ENCODE assay signal across 8 mouse cellular contexts in the genomic region with DNA sequence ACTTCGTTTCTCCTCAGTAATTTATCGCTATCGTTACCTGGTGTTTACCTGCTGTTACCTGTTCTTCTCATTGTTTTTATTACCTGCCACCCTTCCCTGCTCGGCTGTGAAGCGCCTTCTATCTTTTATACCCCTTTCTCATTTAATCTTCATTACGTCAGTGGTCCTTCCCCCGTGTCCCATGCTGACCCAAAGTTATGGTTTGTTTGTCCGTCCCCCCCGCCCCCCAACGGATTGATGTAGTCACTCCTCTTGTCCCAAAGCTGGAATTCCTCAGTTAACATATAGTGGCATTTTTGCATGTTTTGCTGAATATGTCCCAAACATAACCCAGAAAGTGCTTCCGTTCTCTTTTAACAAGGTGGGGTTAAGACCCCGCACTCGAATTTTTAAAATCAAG. TPM values are rescaled to one million over a fixed set of nuclear protein-coding genes. Genes with fewer than 3 reads are reported as not detected.
DNase-seq lines count a peak whose midpoint lies in the region; ATAC-seq and TF ChIP-seq lines count a peak whose summit lies in the region.

No protein-coding gene starts in this region.

- peaks cover 2% of the 10 kb centered on the region; the same call in 1 of the 2 replicates for H3K4me1 ChIP-seq in cortical plate, adult 2 months (ENCODE audit: control insufficient read depth, insufficient read depth, low read length)
- peaks cover 10% of the 10 kb centered on the region for H3K4me1 ChIP-seq in intestine, embryonic 14.5 days (replicated peaks; ENCODE audit: control insufficient read depth, insufficient read depth, low read length)
- peaks cover 5% of the 10 kb centered on the region; the same call in 1 of the 2 replicates for H3K4me1 ChIP-seq in midbrain, postnatal 0 days (ENCODE audit: insufficient read depth, low read length)

- 2% methylated on average over 13 of the region's 13 CpGs for WGBS in intestine, embryonic 14.5 days
- 6% methylated on average over 13 of the region's 13 CpGs for WGBS in midbrain, postnatal 0 days

- no peaks in the 10 kb centered on the region for H3K27me3 ChIP-seq in intestine, embryonic 14.5 days (replicated peaks; ENCODE audit: control insufficient read depth, insufficient read depth, low read length)
- no peaks in the 10 kb centered on the region for H3K27me3 ChIP-seq in midbrain, postnatal 0 days (ENCODE audit: insufficient read depth, low read length)

- no peak for TF ChIP-seq CTCF in layer of hippocampus, adult 2 months (conservative IDR thresholded peaks at IDR 0.05)
- no peak for TF ChIP-seq CTCF in cortical plate, adult 2 months (IDR thresholded peaks at IDR 0.05; ENCODE audit: extremely low read depth, insufficient read depth, low read length)
- TF ChIP-seq CTCF in midbrain, postnatal 0 days (IDR thresholded peaks at IDR 0.05), result no peak

- no peak for TF ChIP-seq POLR2A in cortical plate, adult 2 months (IDR thresholded peaks at IDR 0.05; ENCODE audit: extremely low read depth, insufficient read depth, low read length)

- H3K9me3 ChIP-seq in intestine, embryonic 14.5 days (ENCODE audit: control insufficient read depth, low read length), result no peaks in the 10 kb centered on the region
- H3K9me3 ChIP-seq in midbrain, postnatal 0 days (ENCODE audit: low read length), result no peaks in the 10 kb centered on the region

- H3K27ac ChIP-seq in layer of hippocampus, adult 2 months, result peak overlapping the region; percentile 88
- no peak overlapping the region for H3K27ac ChIP-seq in cortical plate, adult 2 months (ENCODE audit: insufficient read depth, low read length)
- 0 out of 2 replicates have a peak overlapping the region, but pooled peaks have one; percentile 16 for H3K27ac ChIP-seq in intestine, embryonic 14.5 days (ENCODE audit: low read depth)
- H3K27ac ChIP-seq in midbrain, postnatal 0 days (ENCODE audit: low read depth, low read length), result peak overlapping the region; percentile 69

- H3K4me2 ChIP-seq in intestine, embryonic 14.5 days (ENCODE audit: low read length), result peak overlapping the region; percentile 74
- H3K4me2 ChIP-seq in midbrain, postnatal 0 days (ENCODE audit: low read depth, low read length, poor library complexity, severe bottlenecking), result peak overlapping the region; percentile 73

- H3K36me3 ChIP-seq in intestine, embryonic 14.5 days (ENCODE audit: control insufficient read depth, insufficient read depth, low read length), result peaks cover 38% of the 10 kb centered on the region
- peaks cover 18% of the 10 kb centered on the region for H3K36me3 ChIP-seq in midbrain, postnatal 0 days (ENCODE audit: insufficient read depth, low read length)

- peak overlapping the region; percentile 89 for H3K9ac ChIP-seq in intestine, embryonic 14.5 days (ENCODE audit: low read length)
- H3K9ac ChIP-seq in midbrain, postnatal 0 days (replicated peaks; ENCODE audit: low read length, poor library complexity, severe bottlenecking), result peak overlapping the region; percentile 65

- no peak for DNase-seq in layer of hippocampus, adult 2 months (ENCODE audit: low spot score in 2 of 2)
- no peak for DNase-seq in layer of hippocampus, postnatal 10 days (ENCODE audit: low spot score in 2 of 2)
- DNase-seq in intestine, embryonic 14.5 days (ENCODE audit: low spot score), result no peak
- DNase-seq in midbrain, postnatal 0 days (ENCODE audit: low spot score), result no peak
- no peak for DNase-seq in cerebellum, postnatal 14 days
- no peak for DNase-seq in kidney, postnatal 36 days

- peak overlapping the region; percentile 83 for H3K4me3 ChIP-seq in layer of hippocampus, adult 2 months
- H3K4me3 ChIP-seq in cortical plate, adult 2 months (ENCODE audit: insufficient read depth, low read length), result peak overlapping the region; percentile 81
- H3K4me3 ChIP-seq in intestine, embryonic 14.5 days (ENCODE audit: low read depth, low read length), result peak overlapping the region; percentile 98
- peak overlapping the region; percentile 79 for H3K4me3 ChIP-seq in midbrain, postnatal 0 days (ENCODE audit: low read depth, low read length)

- ATAC-seq in intestine, embryonic 14.5 days (replicated peaks; ENCODE audit: low FRiP score, low TSS enrichment, low read depth), result peak; percentile 21; the same call in 1 of the 2 replicates
- no peak for ATAC-seq in midbrain, postnatal 0 days (ENCODE audit: low FRiP score)
- no peak for ATAC-seq in monocyte, adult 5-6 weeks (replicated peaks; ENCODE audit: insufficient number of reproducible peaks, low FRiP score, low TSS enrichment, poor library complexity, severe bottlenecking)

RNA-seq across cellular contexts. Expression of gene Ormdl2, which starts 0.7 kb away (rescaled TPM):
- total RNA-seq in layer of hippocampus, adult 2 months (2021), result 1 to 10 TPM; 6.7 to 8.4 TPM
- total RNA-seq in layer of hippocampus, postnatal 10 days (2021), result 1 to 10 TPM; 3.7 to 6.0 TPM
- polyA plus RNA-seq in cortical plate, adult 2 months (2012; rRNA removed), result 18.3 and 20.3 TPM in 2 replicates
- polyA plus RNA-seq in intestine, embryonic 14.5 days (2014; fragmentation: Nextera tagmentation; extraction: Ambion mirVana), result 86.0 and 88.0 TPM in 2 replicates
- total RNA-seq in midbrain, postnatal 0 days (2014; rRNA removed), result 6.9 and 11.1 TPM in 2 replicates
- 15.0 and 15.6 TPM in 2 replicates for polyA plus RNA-seq in midbrain, postnatal 0 days (2015; fragmentation: Nextera tagmentation; extraction: Ambion mirVana)
- 72.1 to 86.7 TPM (median 76.6 TPM) in 3 replicates for total RNA-seq in monocyte, adult 5-6 weeks (2017)

RNA-seq across cellular contexts. Expression of gene Sarnp, which starts 5.0 kb away (rescaled TPM):
- 10 to 100 TPM; 39.3 to 42.2 TPM for total RNA-seq in layer of hippocampus, adult 2 months (2021)
- total RNA-seq in layer of hippocampus, postnatal 10 days (2021), result 10 to 100 TPM; 40.9 to 48.2 TPM
- 50.1 and 53.4 TPM in 2 replicates for polyA plus RNA-seq in cortical plate, adult 2 months (2012; rRNA removed)
- 189 and 203 TPM in 2 replicates for polyA plus RNA-seq in intestine, embryonic 14.5 days (2014; fragmentation: Nextera tagmentation; extraction: Ambion mirVana)
- 30.7 and 36.8 TPM in 2 replicates for total RNA-seq in midbrain, postnatal 0 days (2014; rRNA removed)
- polyA plus RNA-seq in midbrain, postnatal 0 days (2015; fragmentation: Nextera tagmentation; extraction: Ambion mirVana), result 120 and 126 TPM in 2 replicates
- 151 to 244 TPM (median 182 TPM) in 3 replicates for total RNA-seq in monocyte, adult 5-6 weeks (2017)

RNA-seq across cellular contexts. Expression of gene Tmem198b, which starts 18.0 kb away (rescaled TPM):
- total RNA-seq in layer of hippocampus, adult 2 months (2021), result 10 to 100 TPM in 1 of 2 experiments, 1 to 10 TPM in 1; 9.4 to 10.9 TPM
- total RNA-seq in layer of hippocampus, postnatal 10 days (2021), result 10 to 100 TPM; 13.9 to 17.6 TPM
- polyA plus RNA-seq in cortical plate, adult 2 months (2012; rRNA removed), result 12.7 and 13.8 TPM in 2 replicates
- polyA plus RNA-seq in intestine, embryonic 14.5 days (2014; fragmentation: Nextera tagmentation; extraction: Ambion mirVana), result 13.2 and 16.4 TPM in 2 replicates
- total RNA-seq in midbrain, postnatal 0 days (2014; rRNA removed), result 18.6 and 21.8 TPM in 2 replicates
- polyA plus RNA-seq in midbrain, postnatal 0 days (2015; fragmentation: Nextera tagmentation; extraction: Ambion mirVana), result 17.1 and 18.9 TPM in 2 replicates
- 1.1 to 2.5 TPM (median 2.0 TPM) in 3 replicates for total RNA-seq in monocyte, adult 5-6 weeks (2017)

RNA-seq across cellular contexts. Expression of gene Dnajc14, which starts 18.3 kb away (rescaled TPM):
- total RNA-seq in layer of hippocampus, adult 2 months (2021), result 10 to 100 TPM; 65.5 to 73.3 TPM
- total RNA-seq in layer of hippocampus, postnatal 10 days (2021), result 10 to 100 TPM; 59.9 to 65.7 TPM
- polyA plus RNA-seq in cortical plate, adult 2 months (2012; rRNA removed), result 23.0 and 23.9 TPM in 2 replicates
- 35.5 and 37.7 TPM in 2 replicates for polyA plus RNA-seq in intestine, embryonic 14.5 days (2014; fragmentation: Nextera tagmentation; extraction: Ambion mirVana)
- 31.4 and 39.4 TPM in 2 replicates for total RNA-seq in midbrain, postnatal 0 days (2014; rRNA removed)
- 34.6 and 37.7 TPM in 2 replicates for polyA plus RNA-seq in midbrain, postnatal 0 days (2015; fragmentation: Nextera tagmentation; extraction: Ambion mirVana)
- 73.0 to 91.5 TPM (median 73.5 TPM) in 3 replicates for total RNA-seq in monocyte, adult 5-6 weeks (2017)

RNA-seq across cellular contexts. Expression of gene Mmp19, which starts 31.4 kb away (rescaled TPM):
- under 1 TPM; 0.61 to 0.84 TPM for total RNA-seq in layer of hippocampus, adult 2 months (2021)
- total RNA-seq in layer of hippocampus, postnatal 10 days (2021), result under 1 TPM; 0.53 to 0.89 TPM
- 0.38 and 0.57 TPM in 2 replicates for polyA plus RNA-seq in cortical plate, adult 2 months (2012; rRNA removed)
- polyA plus RNA-seq in intestine, embryonic 14.5 days (2014; fragmentation: Nextera tagmentation; extraction: Ambion mirVana), result 0.43 and 0.72 TPM in 2 replicates
- 1.3 and 1.8 TPM in 2 replicates for total RNA-seq in midbrain, postnatal 0 days (2014; rRNA removed)
- 0.29 and 0.54 TPM in 2 replicates for polyA plus RNA-seq in midbrain, postnatal 0 days (2015; fragmentation: Nextera tagmentation; extraction: Ambion mirVana)
- 0.53 to 10.5 TPM (median 2.5 TPM) in 3 replicates for total RNA-seq in monocyte, adult 5-6 weeks (2017)
